Mouse (Mus musculus): Measurements from ENCODE around the gene Atg2a. TPM values are rescaled to one million over a fixed set of nuclear protein-coding genes. Genes with fewer than 3 reads are reported as not detected.
"Not testable (repeated sequence)": the region's sequence is repeated elsewhere in the genome, so short reads cannot be mapped to it uniquely, and the experiment has no call there.

The Atg2a gene
- polyA plus RNA-seq, 1 experiment from 2014 or later = 11.6 TPM

- H3K36me3 ChIP-seq = peaks cover 16% of the 10 kb centered on the region
- no peaks in the 10 kb centered on the region for H3K9me3 ChIP-seq
- peaks cover 14% of the 10 kb centered on the region for H3K4me1 ChIP-seq (replicated peaks)
- H3K9ac ChIP-seq = 0 out of 2 replicates have a peak overlapping the region, but pooled peaks have one; percentile 18
- no peaks in the 10 kb centered on the region; the same call in 1 of the 2 replicates for H3K27me3 ChIP-seq
- no peak overlapping the region for H3K27ac ChIP-seq (replicated peaks)
- 27% methylated on average over 5 of the region's 5 CpGs for WGBS
- no peak for ATAC-seq (ENCODE audit: low read depth)
- H3K4me2 ChIP-seq = no peak overlapping the region
- no peak overlapping the region for H3K4me3 ChIP-seq
Measured at GRCm38 (mm10) chr19:6304787-6305516, 63.5 kb downstream of the Atg2a start.

DNA sequence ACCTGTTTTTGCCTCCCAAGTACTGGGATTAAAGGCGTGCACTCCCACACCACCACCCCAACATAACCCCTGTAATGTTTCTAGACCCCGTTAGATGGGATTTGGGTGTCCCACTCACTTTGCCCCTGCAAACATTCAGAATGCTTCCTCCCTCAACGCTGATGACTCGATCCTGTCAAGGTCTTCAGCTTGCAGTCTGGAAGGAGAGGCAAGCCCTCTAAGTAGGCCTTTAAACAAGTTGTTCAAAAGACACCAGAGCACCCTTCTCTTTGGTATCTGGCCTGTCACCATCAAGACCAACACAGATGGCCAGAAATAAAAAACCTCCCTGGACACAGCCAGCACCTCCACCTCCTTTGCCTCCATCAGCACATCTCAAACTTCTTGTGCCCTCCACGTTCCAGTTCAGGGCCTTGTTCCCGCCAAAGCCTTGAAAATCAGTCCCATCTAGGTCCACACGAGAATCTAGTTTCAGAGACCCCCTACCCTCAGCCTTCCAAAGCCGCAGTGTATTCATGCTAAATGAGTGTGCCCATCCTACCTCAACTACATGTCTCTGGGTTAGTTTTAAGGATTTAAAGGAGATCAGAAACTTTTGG is 64.1 kb downstream of the Atg2a start:
- peak overlapping the region; percentile 62 for H3K4me2 ChIP-seq
- peak overlapping the region; percentile 55 for H3K4me3 ChIP-seq
- H3K36me3 ChIP-seq = peaks cover 13% of the 10 kb centered on the region
- ATAC-seq (ENCODE audit: low read depth) = no peak
- no peak overlapping the region for H3K27ac ChIP-seq (replicated peaks)
- peaks cover 10% of the 10 kb centered on the region for H3K4me1 ChIP-seq (replicated peaks)
- no peaks in the 10 kb centered on the region for H3K9me3 ChIP-seq
- 62% methylated on average over 8 of the region's 8 CpGs for WGBS
- no peak overlapping the region; the same call in 1 of the 2 replicates for H3K9ac ChIP-seq
- H3K27me3 ChIP-seq = no peaks in the 10 kb centered on the region; the same call in 1 of the 2 replicates

- Histone ChIP-seq H3K9me3 (no peaks in the 10 kb centered on the region), H3K4me3 (peak within 1 kb of the TSS; percentile 55), H3K9ac (peak within 1 kb of the TSS; percentile 72), H3K27me3 (no peaks in the 10 kb centered on the region; the same call in 1 of the 2 replicates), H3K27ac (replicated peaks) (no peak within 1 kb of the TSS; the same call in 1 of the 2 replicates), H3K4me2 (peak within 1 kb of the TSS; percentile 62), H3K4me1 (replicated peaks) (peaks cover 10% of the 10 kb centered on the region), H3K36me3 (peaks cover 10% of the 10 kb centered on the region)
- WGBS = 2% methylated on average over 28 of the region's 38 CpGs
- ATAC-seq (ENCODE audit: low read depth) = peak; percentile 83
Measured at GRCm38 (mm10) chr19:6306137-6306551, 64.7 kb downstream of the Atg2a start, which contains the start of gene Cdc42bpg. Gene Cdc42bpg (plus strand): TSS chr19:6306456.

GRCm38 (mm10) chr19:6306586-6306985 is 65.1 kb downstream of the Atg2a start:
- ATAC-seq (ENCODE audit: low read depth) = peak; percentile 45
- peaks cover 10% of the 10 kb centered on the region for H3K4me1 ChIP-seq (replicated peaks)
- no peaks in the 10 kb centered on the region; the same call in 1 of the 2 replicates for H3K27me3 ChIP-seq
- no peaks in the 10 kb centered on the region for H3K9me3 ChIP-seq
- peak overlapping the region; percentile 62 for H3K4me2 ChIP-seq
- peak overlapping the region; percentile 72 for H3K9ac ChIP-seq
- peak overlapping the region; percentile 55 for H3K4me3 ChIP-seq
- under 1% methylated on average over 28 of the region's 34 CpGs for WGBS
- no peak overlapping the region for H3K27ac ChIP-seq (replicated peaks)
- peaks cover 7% of the 10 kb centered on the region for H3K36me3 ChIP-seq

DNA sequence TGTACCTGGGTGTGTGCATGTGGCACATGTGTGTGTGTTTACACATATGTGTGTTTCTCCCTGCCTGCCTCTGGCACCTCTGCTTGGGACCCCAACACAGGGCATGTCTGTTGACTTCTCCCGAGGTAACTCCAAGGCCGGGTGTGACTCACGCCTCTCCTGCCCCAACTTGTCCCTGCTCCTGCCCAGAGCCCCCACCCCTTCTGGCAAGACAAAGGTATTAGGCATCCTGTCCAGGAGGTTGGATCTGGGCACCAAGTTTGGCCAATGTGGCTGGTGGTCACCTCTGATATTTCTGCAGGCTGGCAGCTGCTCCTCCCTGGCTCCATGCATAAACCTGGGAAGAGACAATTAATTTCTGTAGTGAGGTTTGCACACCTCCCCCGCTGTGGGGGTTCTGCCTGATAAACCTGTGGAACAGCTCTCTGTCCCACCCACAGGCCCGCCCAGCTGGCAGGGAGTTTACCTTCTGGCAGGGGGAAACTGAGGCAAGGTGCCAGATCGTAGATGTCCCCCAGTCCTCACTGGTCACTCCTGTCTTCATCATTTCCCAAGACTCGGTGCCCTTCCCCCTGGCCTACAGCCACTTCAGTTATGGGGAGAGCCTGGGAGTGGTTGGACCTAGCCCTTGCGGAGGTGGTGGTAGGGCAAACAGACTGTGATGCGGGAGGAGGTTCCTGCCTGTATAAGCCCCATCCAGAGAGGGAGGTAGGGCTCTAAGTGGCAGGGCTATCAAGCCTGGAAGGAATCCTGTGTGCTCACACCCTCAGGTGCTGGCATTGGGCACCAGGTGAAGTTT is 66.5 kb downstream of the Atg2a start:
- H3K9me3 ChIP-seq = no peaks in the 10 kb centered on the region
- no peak for ATAC-seq (ENCODE audit: low read depth)
- no peak overlapping the region for H3K27ac ChIP-seq (replicated peaks)
- no peak overlapping the region for H3K4me3 ChIP-seq
- H3K9ac ChIP-seq = no peak overlapping the region
- no peak overlapping the region for H3K4me2 ChIP-seq
- no peaks in the 10 kb centered on the region; the same call in 1 of the 2 replicates for H3K27me3 ChIP-seq
- 90% methylated on average over 9 of the region's 9 CpGs for WGBS
- H3K36me3 ChIP-seq = peaks cover 4% of the 10 kb centered on the region; the same call in 1 of the 2 replicates
- H3K4me1 ChIP-seq (replicated peaks) = peaks cover 10% of the 10 kb centered on the region

- no peak overlapping the region for H3K4me3 ChIP-seq
- no peak overlapping the region for H3K9ac ChIP-seq
- no peak for ATAC-seq (ENCODE audit: low read depth)
- no peaks in the 10 kb centered on the region for H3K9me3 ChIP-seq
- WGBS = 93% methylated on average over 5 of the region's 5 CpGs
- no peak overlapping the region for H3K27ac ChIP-seq (replicated peaks)
- peaks cover 10% of the 10 kb centered on the region for H3K4me1 ChIP-seq (replicated peaks)
- no peak overlapping the region for H3K4me2 ChIP-seq
- no peaks in the 10 kb centered on the region; the same call in 1 of the 2 replicates for H3K27me3 ChIP-seq
- H3K36me3 ChIP-seq = peaks cover 15% of the 10 kb centered on the region; the same call in 1 of the 2 replicates
Measured at GRCm38 (mm10) chr19:6310181-6310580, 68.7 kb downstream of the Atg2a start.

DNA sequence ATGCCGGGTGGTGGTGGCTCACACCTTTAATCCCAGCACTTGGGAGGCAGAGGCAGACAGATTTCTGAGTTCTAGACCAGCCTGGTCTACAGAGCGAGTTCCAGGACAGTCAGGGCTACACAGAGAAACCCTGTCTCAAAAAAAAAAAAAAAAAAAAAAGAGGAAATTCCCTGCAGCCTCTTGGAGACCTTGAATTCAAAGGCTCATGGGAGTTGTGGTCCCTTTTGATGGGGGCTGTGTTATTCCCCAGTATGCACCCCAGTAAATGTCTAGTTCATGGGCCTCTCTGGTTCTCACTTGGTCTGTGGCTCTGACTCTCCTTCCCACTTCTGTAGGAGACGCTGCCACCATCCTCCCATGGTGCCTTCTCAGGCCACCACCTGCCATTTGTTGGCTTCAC is 70.3 kb downstream of the Atg2a start:
- WGBS = 97% methylated on average over 3 of the region's 3 CpGs
- not testable (repeated sequence) for H3K4me3 ChIP-seq; ATAC-seq (ENCODE audit: low read depth); H3K9ac ChIP-seq; H3K4me1 ChIP-seq (replicated peaks); H3K9me3 ChIP-seq; H3K27ac ChIP-seq (replicated peaks); H3K27me3 ChIP-seq; H3K4me2 ChIP-seq
- peaks cover 27% of the 10 kb centered on the region for H3K36me3 ChIP-seq

MicroRNAs encoded within 50 kb of the gene (microRNA counts, 519-probe panel; counts per million panel counts)
- 2,519 counts per million, percentile 25 among the panel's probes with 10 or more counts for microRNA mmu-miR-192

Small RNAs within 50 kb of the gene (microRNA-seq; reads per million reads assigned to microRNA genes)
- 64.0 reads per million, percentile 49 among the genes with 10 or more reads in this experiment for gene Mir192
- 47.7 reads per million, percentile 46 among the genes with 10 or more reads in this experiment for gene Mir194-2

Other genes with a start within 250 kb of the Atg2a start
- gene Capn1, start 225.8 kb upstream of the Atg2a start, polyA plus RNA-seq (2015; fragmentation: Nextera tagmentation; extraction: Ambion mirVana) = 6.9 and 7.5 TPM in 2 replicates
- 36.2 and 37.0 TPM in 2 replicates for gene Syvn1, start 195.1 kb upstream of the Atg2a start, polyA plus RNA-seq (2015; fragmentation: Nextera tagmentation; extraction: Ambion mirVana)
- gene Mrpl49, start 183.9 kb upstream of the Atg2a start, polyA plus RNA-seq (2015; fragmentation: Nextera tagmentation; extraction: Ambion mirVana) = 65.5 and 68.2 TPM in 2 replicates
- 578 and 624 TPM in 2 replicates for gene Fau, start 183.8 kb upstream of the Atg2a start, polyA plus RNA-seq (2015; fragmentation: Nextera tagmentation; extraction: Ambion mirVana)
- gene Znhit2, start 180.5 kb upstream of the Atg2a start, polyA plus RNA-seq (2015; fragmentation: Nextera tagmentation; extraction: Ambion mirVana) = 28.1 and 33.7 TPM in 2 replicates
- 48.4 and 49.6 TPM in 2 replicates for gene Tm7sf2, start 173.3 kb upstream of the Atg2a start, polyA plus RNA-seq (2015; fragmentation: Nextera tagmentation; extraction: Ambion mirVana)
- gene Vps51, start 164.4 kb upstream of the Atg2a start, polyA plus RNA-seq (2015; fragmentation: Nextera tagmentation; extraction: Ambion mirVana) = 74.2 and 74.5 TPM in 2 replicates
- not detected in 2 replicates for gene Tmem262, start 161.6 kb upstream of the Atg2a start, polyA plus RNA-seq (2015; fragmentation: Nextera tagmentation; extraction: Ambion mirVana)
- gene Gm28374, start 159.4 kb upstream of the Atg2a start, polyA plus RNA-seq (2015; fragmentation: Nextera tagmentation; extraction: Ambion mirVana) = 1.7 and 1.9 TPM in 2 replicates
- 73.2 and 85.7 TPM in 2 replicates for gene Zfpl1, start 156.7 kb upstream of the Atg2a start, polyA plus RNA-seq (2015; fragmentation: Nextera tagmentation; extraction: Ambion mirVana)
- gene Cdca5, start 156.7 kb upstream of the Atg2a start, polyA plus RNA-seq (2015; fragmentation: Nextera tagmentation; extraction: Ambion mirVana) = 6.4 and 7.3 TPM in 2 replicates
- gene AC131692.1, start 147.2 kb upstream of the Atg2a start, polyA plus RNA-seq (2015; fragmentation: Nextera tagmentation; extraction: Ambion mirVana) = not detected in 2 replicates
- gene Naaladl1, start 135.9 kb upstream of the Atg2a start, polyA plus RNA-seq (2015; fragmentation: Nextera tagmentation; extraction: Ambion mirVana) = 0.23 and 0.32 TPM in 2 replicates
- 44.7 and 46.9 TPM in 2 replicates for gene Sac3d1, start 123.0 kb upstream of the Atg2a start, polyA plus RNA-seq (2015; fragmentation: Nextera tagmentation; extraction: Ambion mirVana)
- 51.6 and 56.8 TPM in 2 replicates for gene Snx15, start 113.4 kb upstream of the Atg2a start, polyA plus RNA-seq (2015; fragmentation: Nextera tagmentation; extraction: Ambion mirVana)
- not detected in 2 replicates for gene Batf2, start 100.7 kb upstream of the Atg2a start, polyA plus RNA-seq (2015; fragmentation: Nextera tagmentation; extraction: Ambion mirVana)
- gene Arl2, start 100.1 kb upstream of the Atg2a start, polyA plus RNA-seq (2015; fragmentation: Nextera tagmentation; extraction: Ambion mirVana) = 111 and 126 TPM in 2 replicates
- not detected in 2 replicates for gene Majin, start 57.3 kb upstream of the Atg2a start, polyA plus RNA-seq (2015; fragmentation: Nextera tagmentation; extraction: Ambion mirVana)
- gene Gpha2, start 15.3 kb upstream of the Atg2a start, polyA plus RNA-seq (2015; fragmentation: Nextera tagmentation; extraction: Ambion mirVana) = 0.72 TPM in 1 of 2 replicates, not detected in the other
- gene Ppp2r5b, start 5.8 kb upstream of the Atg2a start, polyA plus RNA-seq (2015; fragmentation: Nextera tagmentation; extraction: Ambion mirVana) = 103 and 111 TPM in 2 replicates
- 85.5 and 101 TPM in 2 replicates for gene Ehd1, start 35.1 kb downstream of the Atg2a start, polyA plus RNA-seq (2015; fragmentation: Nextera tagmentation; extraction: Ambion mirVana)
- 0.26 and 0.57 TPM in 2 replicates for gene Cdc42bpg, start 64.8 kb downstream of the Atg2a start, polyA plus RNA-seq (2015; fragmentation: Nextera tagmentation; extraction: Ambion mirVana)
- gene Men1, start 93.3 kb downstream of the Atg2a start, polyA plus RNA-seq (2015; fragmentation: Nextera tagmentation; extraction: Ambion mirVana) = 71.5 and 73.9 TPM in 2 replicates
- 13.5 and 17.0 TPM in 2 replicates for gene Map4k2, start 99.5 kb downstream of the Atg2a start, polyA plus RNA-seq (2015; fragmentation: Nextera tagmentation; extraction: Ambion mirVana)
- gene Sf1, start 122.0 kb downstream of the Atg2a start, polyA plus RNA-seq (2015; fragmentation: Nextera tagmentation; extraction: Ambion mirVana) = 107 and 119 TPM in 2 replicates
- gene Pygm, start 142.7 kb downstream of the Atg2a start, polyA plus RNA-seq (2015; fragmentation: Nextera tagmentation; extraction: Ambion mirVana) = 5.7 and 6.3 TPM in 2 replicates
- gene Rasgrp2, start 157.7 kb downstream of the Atg2a start, polyA plus RNA-seq (2015; fragmentation: Nextera tagmentation; extraction: Ambion mirVana) = 44.1 and 49.9 TPM in 2 replicates
- 24.0 and 28.9 TPM in 2 replicates for gene Nrxn2, start 177.1 kb downstream of the Atg2a start, polyA plus RNA-seq (2015; fragmentation: Nextera tagmentation; extraction: Ambion mirVana)